Mouse (Mus musculus) left cerebral cortex, adult 2 months (tissue): Measurements from ENCODE around the gene Sh2d6. TPM values are rescaled to one million over a fixed set of nuclear protein-coding genes. Genes with fewer than 3 reads are reported as not detected.

Source experiments
- DNase-seq, 2 experiments: peaks; one replicate each; pipeline ENCODE4 v3.0.0; 2021 to 2022; ENCODE audit warnings: low spot score in 2 of 2, mixed read lengths in 1 of 2; ENCODE audit errors: extremely low spot score in 1 of 2
- H3K27ac ChIP-seq: fragments of 200-600 bp; 2 replicates; pipeline ENCODE4 v1.8.1; 2022
- H3K4me3 ChIP-seq: fragments of 200-600 bp; 2 replicates; pipeline ENCODE4 v1.8.1; 2022
- CTCF ChIP-seq: fragments of 200-600 bp; IDR thresholded peaks from 2 replicates; pipeline ENCODE4 v1.8.1; 2022; ENCODE audit warnings: antibody characterized with exemption, mild to moderate bottlenecking, moderate library complexity
- intact Hi-C: fragments of 180-260 bp; cut with DNase I; formaldehyde crosslinking; loops from one replicate; pipeline ENCODE4 v1.15.1; 2025
- total RNA-seq, 2 experiments: library from RNA; stranded (reverse); gene quantifications; 2 replicates each; pipeline ENCODE4 v1.2.3; 2021

Gene Sh2d6
- total RNA-seq, 2 experiments from 2014 or later: 0.28 to 0.48 TPM

- DNase-seq: no peak
- no peak for TF ChIP-seq CTCF
- intact Hi-C loops: no loop called here
- Histone ChIP-seq H3K4me3 (no peak overlapping the region), H3K27ac (no peak overlapping the region)
Observed at GRCm38 (mm10) chr6:72532580-72532979, 11.1 kb upstream of the Sh2d6 start.

GRCm38 (mm10) chr6:72528410-72529151 is 7.1 kb upstream of the Sh2d6 start:
- Histone ChIP-seq H3K27ac (no peak overlapping the region), H3K4me3 (no peak overlapping the region)
- DNase-seq: no peak
- no peak for TF ChIP-seq CTCF
- intact Hi-C loops: no loop called here

GRCm38 (mm10) chr6:72527070-72527469 is 5.6 kb upstream of the Sh2d6 start:
- no peak overlapping the region for H3K27ac ChIP-seq
- H3K4me3 ChIP-seq: no peak overlapping the region
- TF ChIP-seq CTCF: no peak
- DNase-seq: no peak
- intact Hi-C loops: no loop called here

GRCm38 (mm10) chr6:72524160-72524559 is 2.7 kb upstream of the Sh2d6 start:
- DNase-seq: no peak
- Histone ChIP-seq H3K27ac (no peak overlapping the region), H3K4me3 (no peak overlapping the region)
- TF ChIP-seq CTCF: no peak
- intact Hi-C loops: no loop called here

- H3K4me3 ChIP-seq: no peak overlapping the region
- TF ChIP-seq CTCF: no peak
- intact Hi-C loops: no loop called here
- DNase-seq: no peak
- no peak overlapping the region for H3K27ac ChIP-seq
Observed at GRCm38 (mm10) chr6:72523222-72523621, 1.7 kb upstream of the Sh2d6 start.

- no peak for DNase-seq
- no peak for TF ChIP-seq CTCF
- Histone ChIP-seq H3K4me3 (no peak overlapping the region), H3K27ac (no peak overlapping the region)
- intact Hi-C loops: no loop called here
Observed at GRCm38 (mm10) chr6:72522288-72522687, 781 bp upstream of the Sh2d6 start.

GRCm38 (mm10) chr6:72520904-72521303 is 603 bp downstream of the Sh2d6 start:
- intact Hi-C loops: no loop called here

GRCm38 (mm10) chr6:72519892-72520663 is 1.4 kb downstream of the Sh2d6 start:
- intact Hi-C loops: no loop called here
- TF ChIP-seq CTCF: no peak
- Histone ChIP-seq H3K27ac (peak overlapping the region; percentile 80), H3K4me3 (no peak overlapping the region)
- DNase-seq: peak in 1 of 2 experiments; percentile 32

More at GRCm38 (mm10) chr6:72520904-72521303, 603 bp downstream of the Sh2d6 start:
- DNase-seq: no peak
- H3K4me3 ChIP-seq: no peak overlapping the region
- TF ChIP-seq CTCF: no peak
- no peak overlapping the region for H3K27ac ChIP-seq

- no peak overlapping the region for H3K4me3 ChIP-seq
- intact Hi-C loops: no loop called here
Observed at GRCm38 (mm10) chr6:72519303-72519702, 2.2 kb downstream of the Sh2d6 start.

GRCm38 (mm10) chr6:72518842-72519241 is 2.7 kb downstream of the Sh2d6 start:
- H3K4me3 ChIP-seq: no peak overlapping the region
- no peak overlapping the region for H3K27ac ChIP-seq
- intact Hi-C loops: no loop called here
- DNase-seq: no peak
- TF ChIP-seq CTCF: no peak

More at GRCm38 (mm10) chr6:72519303-72519702, 2.2 kb downstream of the Sh2d6 start:
- H3K27ac ChIP-seq: peak overlapping the region; percentile 53; the same call in 1 of the 2 replicates
- DNase-seq: no peak
- no peak for TF ChIP-seq CTCF

GRCm38 (mm10) chr6:72515644-72516043 is 5.9 kb downstream of the Sh2d6 start:
- no peak for TF ChIP-seq CTCF
- intact Hi-C loops: no loop called here
- Histone ChIP-seq H3K4me3 (no peak overlapping the region), H3K27ac (no peak overlapping the region)
- no peak for DNase-seq

- TF ChIP-seq CTCF: no peak
- intact Hi-C loops: no loop called here
- DNase-seq: no peak
- Histone ChIP-seq H3K27ac (peak overlapping the region; percentile 90), H3K4me3 (peak overlapping the region; percentile 42)
Observed at GRCm38 (mm10) chr6:72513071-72513440, 8.5 kb downstream of the Sh2d6 start.
